Mouse (Mus musculus): ENCODE measurements around the gene Icmt. TPM values are rescaled to one million over a fixed set of nuclear protein-coding genes. Genes with fewer than 3 reads are reported as not detected.

The Icmt gene
- polyA plus RNA-seq, 1 experiment, result 30.8 TPM

- TF ChIP-seq MYOD1 (IDR thresholded peaks at IDR 0.05; ENCODE audit: control insufficient read depth in 1 of 3, insufficient read length in 2 of 3, low read depth in 2 of 3) (no peak), REST (IDR thresholded peaks at IDR 0.05; ENCODE audit: insufficient read depth, insufficient read length) (no peak), SRF (IDR thresholded peaks at IDR 0.05; ENCODE audit: control insufficient read depth, insufficient read length, low read depth) (no peak), USF1 (IDR thresholded peaks at IDR 0.05; ENCODE audit: low read depth) (no peak), MYOG (IDR thresholded peaks at IDR 0.05; ENCODE audit: control insufficient read depth in 1 of 3, insufficient read depth in 1 of 3, insufficient read length in 2 of 3, low read depth in 2 of 3) (no peak), E2F4 (IDR thresholded peaks at IDR 0.05; ENCODE audit: insufficient read depth) (no peak), MAX (IDR thresholded peaks at IDR 0.05; ENCODE audit: low read depth) (no peak), TCF3 (IDR thresholded peaks at IDR 0.05; ENCODE audit: insufficient read length, low read depth) (no peak), POLR2AphosphoS2 (IDR thresholded peaks at IDR 0.05; ENCODE audit: insufficient read length, low read depth) (no peak), CEBPB (IDR thresholded peaks at IDR 0.05; ENCODE audit: insufficient read depth, poor library complexity, severe bottlenecking) (no peak), POLR2A (IDR thresholded peaks at IDR 0.05; ENCODE audit: insufficient read length, low read depth) (no peak)
- Histone ChIP-seq H3K4me3 (no peak overlapping the region), H3ac (ENCODE audit: control insufficient read depth, insufficient read length) (no peak overlapping the region), H3K27me3 (ENCODE audit: control insufficient read depth, insufficient read depth, insufficient read length) (peaks cover 22% of the 10 kb centered on the region), H3K4me2 (ENCODE audit: low read depth) (no peak overlapping the region), H3K36me3 (ENCODE audit: control insufficient read depth, insufficient read depth) (no peaks in the 10 kb centered on the region), H3K79me2 (ENCODE audit: control insufficient read depth, insufficient read depth) (no peaks in the 10 kb centered on the region)
These were observed 20.6 kb downstream of the Icmt start for GRCm38 (mm10) chr4:152317631-152318033.

- peaks cover 16% of the 10 kb centered on the region for H3K27me3 ChIP-seq (ENCODE audit: control insufficient read depth, insufficient read depth, insufficient read length)
These were observed 21.6 kb downstream of the Icmt start, which contains the start of gene Rnf207 for GRCm38 (mm10) chr4:152318517-152319234. Gene Rnf207, minus strand, starts transcription at chr4:152318993.

GRCm38 (mm10) chr4:152321464-152321863, 24.4 kb downstream of the Icmt start:
- no peaks in the 10 kb centered on the region for H3K36me3 ChIP-seq (ENCODE audit: control insufficient read depth, insufficient read depth)
- peaks cover 8% of the 10 kb centered on the region for H3K79me2 ChIP-seq (ENCODE audit: control insufficient read depth, insufficient read depth)
- no peak for TF ChIP-seq MYOD1 (IDR thresholded peaks at IDR 0.05; ENCODE audit: control insufficient read depth in 1 of 3, insufficient read length in 2 of 3, low read depth in 2 of 3)
- TF ChIP-seq REST (IDR thresholded peaks at IDR 0.05; ENCODE audit: insufficient read depth, insufficient read length), result no peak
- TF ChIP-seq POLR2A (IDR thresholded peaks at IDR 0.05; ENCODE audit: insufficient read length, low read depth), result no peak
- TF ChIP-seq E2F4 (IDR thresholded peaks at IDR 0.05; ENCODE audit: insufficient read depth), result no peak
- no peak for TF ChIP-seq USF1 (IDR thresholded peaks at IDR 0.05; ENCODE audit: low read depth)
- TF ChIP-seq POLR2AphosphoS2 (IDR thresholded peaks at IDR 0.05; ENCODE audit: insufficient read length, low read depth), result no peak
- TF ChIP-seq TCF12 (IDR thresholded peaks at IDR 0.05; ENCODE audit: insufficient read depth, poor library complexity, severe bottlenecking), result no peak
- TF ChIP-seq TCF3 (IDR thresholded peaks at IDR 0.05; ENCODE audit: insufficient read length, low read depth), result no peak
- no peaks in the 10 kb centered on the region for H3K27me3 ChIP-seq (ENCODE audit: control insufficient read depth, insufficient read depth, insufficient read length)
- no peak overlapping the region for H3ac ChIP-seq (ENCODE audit: control insufficient read depth, insufficient read length)
- H3K4me3 ChIP-seq, result no peak overlapping the region
- H3K4me2 ChIP-seq (ENCODE audit: low read depth), result no peak overlapping the region

More at GRCm38 (mm10) chr4:152318517-152319234, 21.6 kb downstream of the Icmt start, which contains the start of gene Rnf207:
- H3K4me2 ChIP-seq (ENCODE audit: low read depth), result peak within 1 kb of the TSS; percentile 75
- peak within 1 kb of the TSS; percentile 12 for H3K4me3 ChIP-seq
- no peak for TF ChIP-seq MAX (IDR thresholded peaks at IDR 0.05; ENCODE audit: low read depth)
- TF ChIP-seq POLR2A (IDR thresholded peaks at IDR 0.05; ENCODE audit: insufficient read length, low read depth), result no peak
- no peak for TF ChIP-seq POLR2AphosphoS2 (IDR thresholded peaks at IDR 0.05; ENCODE audit: insufficient read length, low read depth)
- no peak for TF ChIP-seq TCF12 (IDR thresholded peaks at IDR 0.05; ENCODE audit: insufficient read depth, poor library complexity, severe bottlenecking)
- TF ChIP-seq CEBPB (IDR thresholded peaks at IDR 0.05; ENCODE audit: insufficient read depth, poor library complexity, severe bottlenecking), result no peak
- no peak for TF ChIP-seq MYOG (IDR thresholded peaks at IDR 0.05; ENCODE audit: control insufficient read depth in 1 of 3, insufficient read depth in 1 of 3, insufficient read length in 2 of 3, low read depth in 2 of 3)
- no peak for TF ChIP-seq USF1 (IDR thresholded peaks at IDR 0.05; ENCODE audit: low read depth)
- TF ChIP-seq E2F4 (IDR thresholded peaks at IDR 0.05; ENCODE audit: insufficient read depth), result no peak
- TF ChIP-seq MYOD1 (IDR thresholded peaks at IDR 0.05; ENCODE audit: control insufficient read depth in 1 of 3, insufficient read length in 2 of 3, low read depth in 2 of 3), result no peak
- TF ChIP-seq TCF3 (IDR thresholded peaks at IDR 0.05; ENCODE audit: insufficient read length, low read depth), result no peak
- no peak for TF ChIP-seq SRF (IDR thresholded peaks at IDR 0.05; ENCODE audit: control insufficient read depth, insufficient read length, low read depth)
- no peak for TF ChIP-seq REST (IDR thresholded peaks at IDR 0.05; ENCODE audit: insufficient read depth, insufficient read length)
- H3K36me3 ChIP-seq (ENCODE audit: control insufficient read depth, insufficient read depth), result no peaks in the 10 kb centered on the region
- no peaks in the 10 kb centered on the region for H3K79me2 ChIP-seq (ENCODE audit: control insufficient read depth, insufficient read depth)
- H3ac ChIP-seq (ENCODE audit: control insufficient read depth, insufficient read length), result no peak within 1 kb of the TSS

GRCm38 (mm10) chr4:152324641-152325562, 27.9 kb downstream of the Icmt start:
- peak overlapping the region; percentile 75 for H3K4me2 ChIP-seq (ENCODE audit: low read depth)
- peak overlapping the region; percentile 58 for H3ac ChIP-seq (ENCODE audit: control insufficient read depth, insufficient read length)
- H3K36me3 ChIP-seq (ENCODE audit: control insufficient read depth, insufficient read depth), result peaks cover 12% of the 10 kb centered on the region
- peaks cover 42% of the 10 kb centered on the region for H3K79me2 ChIP-seq (ENCODE audit: control insufficient read depth, insufficient read depth)
- TF ChIP-seq TCF12 (IDR thresholded peaks at IDR 0.05; ENCODE audit: insufficient read depth, poor library complexity, severe bottlenecking) (no peak), POLR2A (IDR thresholded peaks at IDR 0.05; ENCODE audit: insufficient read length, low read depth) (no peak), TCF3 (IDR thresholded peaks at IDR 0.05; ENCODE audit: insufficient read length, low read depth) (no peak), MYOG (IDR thresholded peaks at IDR 0.05; ENCODE audit: control insufficient read depth in 1 of 3, insufficient read depth in 1 of 3, insufficient read length in 2 of 3, low read depth in 2 of 3) (no peak), MAX (IDR thresholded peaks at IDR 0.05; ENCODE audit: low read depth) (no peak), REST (IDR thresholded peaks at IDR 0.05; ENCODE audit: insufficient read depth, insufficient read length) (no peak), E2F4 (IDR thresholded peaks at IDR 0.05; ENCODE audit: insufficient read depth) (no peak), SRF (IDR thresholded peaks at IDR 0.05; ENCODE audit: control insufficient read depth, insufficient read length, low read depth) (no peak), MYOD1 (IDR thresholded peaks at IDR 0.05; ENCODE audit: control insufficient read depth in 1 of 3, insufficient read length in 2 of 3, low read depth in 2 of 3) (no peak), USF1 (IDR thresholded peaks at IDR 0.05; ENCODE audit: low read depth) (no peak), CEBPB (IDR thresholded peaks at IDR 0.05; ENCODE audit: insufficient read depth, poor library complexity, severe bottlenecking) (no peak), POLR2AphosphoS2 (IDR thresholded peaks at IDR 0.05; ENCODE audit: insufficient read length, low read depth) (no peak)
- H3K27me3 ChIP-seq (ENCODE audit: control insufficient read depth, insufficient read depth, insufficient read length), result no peaks in the 10 kb centered on the region
- peak overlapping the region; percentile 82 for H3K4me3 ChIP-seq

Measured in myocyte (in vitro differentiated cells).